Mouse (Mus musculus) heart, embryonic 10.5 days (tissue): ENCODE data around the gene Pdcd6ip. TPM values are rescaled to one million over a fixed set of nuclear protein-coding genes. Genes with fewer than 3 reads are reported as not detected.
"Not testable (repeated sequence)": the region's sequence is repeated elsewhere in the genome, so short reads cannot be mapped to it uniquely, and the experiment has no call there.

Experiments
- DNase-seq: peaks from one replicate; pipeline ENCODE4 v3.0.0-alpha.2; 2017; ENCODE audit warnings: low spot score
- H3K27ac ChIP-seq: fragments of 300-500 bp; sonication (generic); 2 replicates; pipeline ENCODE4 v1.5.1; 2016; ENCODE audit warnings: mild to moderate bottlenecking
- H3K27me3 ChIP-seq: fragments of 300-500 bp; sonication (generic); 2 replicates; pipeline ENCODE4 v1.6.1; 2016; ENCODE audit warnings: mild to moderate bottlenecking; ENCODE audit not compliant: poor library complexity, insufficient read depth, severe bottlenecking
- H3K36me3 ChIP-seq: fragments of 300-500 bp; sonication (generic); 2 replicates; pipeline ENCODE4 v1.6.1; 2016; ENCODE audit warnings: mild to moderate bottlenecking, moderate library complexity
- H3K4me1 ChIP-seq: fragments of 300-500 bp; sonication (generic); 2 replicates; pipeline ENCODE4 v1.6.1; 2016; ENCODE audit warnings: mild to moderate bottlenecking
- H3K4me3 ChIP-seq: fragments of 300-500 bp; sonication (generic); 2 replicates; pipeline ENCODE4 v1.5.1; 2016; ENCODE audit warnings: mild to moderate bottlenecking, moderate library complexity
- H3K9me3 ChIP-seq: fragments of 300-500 bp; sonication (generic); 2 replicates; pipeline ENCODE4 v1.6.1; 2016; ENCODE audit warnings: mild to moderate bottlenecking, moderate library complexity
- WGBS: fragments of 180-500 bp; shearing (Covaris S2); methylation state at CpG from one replicate; pipeline ENCODE4 v1.1.7; 2016; 5-methylcytosine and 5-hydroxymethylcytosine counted together
- polyA plus RNA-seq: library from polyadenylated mRNA; unstranded; fragments of >200 nt; fragmentation: Nextera tagmentation; extraction: Ambion mirVana; gene quantifications from 2 replicates; pipeline ENCODE4 v1.2.1, GENCODE M21; 2016

Pdcd6ip gene
- polyA plus RNA-seq, 1 experiment from 2014 or later, result 67.7 TPM

- DNase-seq, result no peak
- no peaks in the 10 kb centered on the region for H3K9me3 ChIP-seq
- H3K36me3 ChIP-seq, result peaks cover 89% of the 10 kb centered on the region
- WGBS, result 87% methylated on average over 7 of the region's 7 CpGs
- no peaks in the 10 kb centered on the region for H3K4me1 ChIP-seq
- no peaks in the 10 kb centered on the region for H3K27me3 ChIP-seq
- no peak overlapping the region for H3K4me3 ChIP-seq
- H3K27ac ChIP-seq, result no peak overlapping the region
Measured at GRCm38 (mm10) chr9:113670105-113670856, 37.8 kb downstream of the Pdcd6ip start.

- Histone ChIP-seq H3K27ac (no peak overlapping the region), H3K4me1 (no peaks in the 10 kb centered on the region), H3K9me3 (no peaks in the 10 kb centered on the region), H3K27me3 (no peaks in the 10 kb centered on the region), H3K4me3 (no peak overlapping the region), H3K36me3 (peaks cover 92% of the 10 kb centered on the region)
- DNase-seq, result no peak
- WGBS, result 81% methylated on average over 4 of the region's 4 CpGs
Measured at GRCm38 (mm10) chr9:113663476-113663875, 44.6 kb downstream of the Pdcd6ip start.

GRCm38 (mm10) chr9:113657837-113658236, 50.2 kb downstream of the Pdcd6ip start:
- no peak for DNase-seq
- Histone ChIP-seq H3K36me3 (peaks cover 95% of the 10 kb centered on the region), H3K27ac (no peak overlapping the region), H3K27me3 (no peaks in the 10 kb centered on the region), H3K4me1 (no peaks in the 10 kb centered on the region), H3K4me3 (no peak overlapping the region), H3K9me3 (no peaks in the 10 kb centered on the region)
- 92% methylated on average over 1 of the region's 1 CpGs for WGBS

DNA sequence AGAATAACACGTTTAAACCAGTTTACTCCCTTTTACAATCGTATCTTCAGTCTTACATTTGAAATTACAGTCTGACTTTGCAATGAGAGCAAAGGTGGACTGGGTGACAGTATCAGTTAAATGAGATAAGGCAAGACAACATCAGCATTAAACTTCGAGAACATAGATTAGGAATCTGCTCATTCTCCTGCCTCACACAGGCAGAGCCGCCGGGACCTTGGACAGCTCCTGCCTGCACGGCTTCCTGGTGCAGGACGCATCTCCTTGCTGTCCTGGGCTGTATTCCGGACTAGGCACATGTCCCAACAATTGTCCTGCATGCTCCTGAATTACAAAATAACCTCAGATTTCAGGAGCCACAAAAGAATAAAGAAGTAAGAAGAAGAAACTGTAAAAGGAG, 54.5 kb downstream of the Pdcd6ip start:
- no peaks in the 10 kb centered on the region for H3K4me1 ChIP-seq
- H3K9me3 ChIP-seq, result no peaks in the 10 kb centered on the region
- no peak overlapping the region for H3K27ac ChIP-seq
- no peaks in the 10 kb centered on the region for H3K27me3 ChIP-seq
- 72% methylated on average over 8 of the region's 8 CpGs for WGBS
- no peak for DNase-seq
- H3K4me3 ChIP-seq, result no peak overlapping the region
- H3K36me3 ChIP-seq, result peaks cover 60% of the 10 kb centered on the region

DNA sequence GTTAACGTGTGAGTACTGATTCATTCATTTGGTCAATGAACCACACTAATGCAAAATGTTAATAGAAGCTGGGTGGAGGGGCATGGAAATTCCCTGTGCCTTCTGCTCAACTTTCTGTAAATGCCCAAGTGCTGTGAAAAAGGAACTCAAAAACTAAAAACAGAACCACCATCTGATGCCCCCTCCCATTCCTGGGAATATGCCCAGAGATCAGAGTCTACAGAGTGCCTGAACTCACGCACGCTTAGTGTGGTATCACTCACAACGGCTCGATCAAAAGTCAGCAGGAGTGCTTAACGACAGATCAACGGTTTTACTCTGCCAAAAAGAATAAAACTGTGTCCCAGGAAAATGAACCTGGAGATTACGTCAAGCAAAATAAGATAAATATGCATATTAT, 57.3 kb downstream of the Pdcd6ip start:
- Histone ChIP-seq H3K9me3 (no peaks in the 10 kb centered on the region), H3K4me3 (no peak overlapping the region), H3K36me3 (peaks cover 35% of the 10 kb centered on the region), H3K27ac (no peak overlapping the region), H3K4me1 (no peaks in the 10 kb centered on the region), H3K27me3 (no peaks in the 10 kb centered on the region)
- no peak for DNase-seq
- WGBS, result 87% methylated on average over 8 of the region's 8 CpGs

- not testable (repeated sequence) for DNase-seq, H3K27ac ChIP-seq, H3K4me1 ChIP-seq, H3K27me3 ChIP-seq, H3K9me3 ChIP-seq, H3K4me3 ChIP-seq
- WGBS, result 78% methylated on average over 8 of the region's 8 CpGs
- H3K36me3 ChIP-seq, result peaks cover 21% of the 10 kb centered on the region
Measured at GRCm38 (mm10) chr9:113649211-113649610, 58.8 kb downstream of the Pdcd6ip start.

DNA sequence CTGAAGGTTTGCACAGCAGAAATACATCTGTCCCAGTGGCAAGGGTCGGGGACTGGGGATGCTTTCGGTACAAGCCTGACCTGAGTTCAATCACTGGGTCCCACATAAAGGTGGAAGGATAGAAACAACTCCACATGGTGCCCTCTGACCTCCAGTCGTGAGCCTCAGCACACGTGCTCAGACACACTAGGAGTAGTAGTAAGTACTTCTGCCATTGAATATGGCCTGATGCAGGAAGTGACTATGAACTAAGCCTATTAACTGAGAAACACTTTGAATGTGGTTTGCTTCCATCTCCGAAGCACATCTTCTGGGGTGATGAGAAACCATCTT, 62.3 kb downstream of the Pdcd6ip start:
- Histone ChIP-seq H3K9me3 (no peaks in the 10 kb centered on the region), H3K27me3 (no peaks in the 10 kb centered on the region), H3K27ac (no peak overlapping the region), H3K36me3 (no peaks in the 10 kb centered on the region), H3K4me3 (no peak overlapping the region), H3K4me1 (peaks cover 6% of the 10 kb centered on the region; the same call in 1 of the 2 replicates)
- WGBS, result 45% methylated on average over 5 of the region's 5 CpGs
- DNase-seq, result no peak

GRCm38 (mm10) chr9:113645153-113645836, 62.8 kb downstream of the Pdcd6ip start:
- H3K9me3 ChIP-seq, result no peaks in the 10 kb centered on the region
- H3K27me3 ChIP-seq, result no peaks in the 10 kb centered on the region
- peaks cover 6% of the 10 kb centered on the region; the same call in 1 of the 2 replicates for H3K4me1 ChIP-seq
- DNase-seq, result no peak
- WGBS, result 35% methylated on average over 8 of the region's 11 CpGs
- no peak overlapping the region for H3K27ac ChIP-seq
- no peak overlapping the region for H3K4me3 ChIP-seq
- no peaks in the 10 kb centered on the region for H3K36me3 ChIP-seq

DNA sequence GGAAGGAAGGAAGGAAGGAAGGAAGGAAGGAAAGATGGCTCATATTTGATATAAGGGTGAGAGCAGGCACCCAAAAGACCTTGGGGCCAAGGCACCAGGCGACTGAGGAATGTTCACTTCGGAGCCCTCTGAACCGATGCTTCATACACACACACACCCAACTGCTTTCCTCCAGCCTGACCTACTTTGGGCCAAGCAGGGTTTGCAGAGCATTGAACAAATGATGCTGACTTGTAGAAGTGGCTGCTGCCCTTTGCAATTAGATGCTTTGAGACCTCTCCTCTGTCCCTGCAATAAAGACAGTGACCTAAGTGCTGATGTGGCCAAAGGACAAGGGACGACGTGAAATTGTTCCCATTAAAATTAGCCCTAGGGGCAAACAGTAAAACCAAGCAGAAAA, 63.4 kb downstream of the Pdcd6ip start:
- H3K4me3 ChIP-seq, result no peak overlapping the region
- WGBS, result 66% methylated on average over 5 of the region's 5 CpGs
- DNase-seq, result no peak
- H3K36me3 ChIP-seq, result no peaks in the 10 kb centered on the region
- H3K27me3 ChIP-seq, result no peaks in the 10 kb centered on the region
- H3K9me3 ChIP-seq, result no peaks in the 10 kb centered on the region
- H3K27ac ChIP-seq, result no peak overlapping the region
- peaks cover 6% of the 10 kb centered on the region; the same call in 1 of the 2 replicates for H3K4me1 ChIP-seq

DNA sequence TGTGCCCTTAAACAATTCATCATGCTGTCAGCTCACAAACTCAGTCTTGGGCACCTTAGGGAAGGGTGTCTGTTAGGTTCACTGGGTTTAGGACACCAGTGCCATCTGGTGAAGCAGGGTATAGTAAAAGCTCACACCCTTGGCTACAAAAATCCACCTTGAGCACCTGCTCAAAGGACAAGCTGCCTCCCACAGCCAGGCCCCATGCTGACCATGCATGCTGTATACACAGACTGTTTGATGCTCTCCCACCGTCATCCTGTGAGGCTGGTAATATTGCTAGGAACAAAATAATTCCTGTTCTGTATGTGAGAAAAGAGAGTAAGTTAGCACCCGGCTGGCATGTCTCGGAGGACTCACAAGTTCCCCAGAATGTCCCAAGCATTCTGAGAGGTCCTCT, 64.0 kb downstream of the Pdcd6ip start:
- Histone ChIP-seq H3K36me3 (no peaks in the 10 kb centered on the region), H3K4me3 (no peak overlapping the region), H3K9me3 (no peaks in the 10 kb centered on the region), H3K27me3 (no peaks in the 10 kb centered on the region), H3K4me1 (peaks cover 6% of the 10 kb centered on the region; the same call in 1 of the 2 replicates), H3K27ac (no peak overlapping the region)
- DNase-seq, result no peak
- WGBS, result 89% methylated on average over 3 of the region's 3 CpGs

DNA sequence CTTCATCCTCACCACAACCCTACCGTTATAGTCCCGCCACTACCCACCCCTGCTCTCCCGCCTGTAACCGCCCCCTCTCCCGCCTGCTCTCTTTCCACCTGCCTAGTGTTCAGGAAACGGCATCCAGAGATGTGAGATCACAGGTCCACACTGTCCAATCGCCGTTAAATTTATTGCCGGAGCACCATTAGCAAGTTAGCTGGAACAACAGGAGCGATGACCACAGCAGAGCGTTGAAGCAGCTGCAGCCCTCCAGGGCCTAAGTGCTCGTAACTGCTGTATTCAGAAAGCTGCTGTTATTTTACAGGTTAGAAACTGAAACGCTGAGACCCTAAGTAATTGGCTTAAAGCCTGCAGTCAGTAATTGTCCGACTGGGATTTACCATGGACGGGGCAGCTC, 64.4 kb downstream of the Pdcd6ip start:
- peaks cover 6% of the 10 kb centered on the region; the same call in 1 of the 2 replicates for H3K4me1 ChIP-seq
- no peaks in the 10 kb centered on the region for H3K27me3 ChIP-seq
- DNase-seq, result no peak
- WGBS, result 85% methylated on average over 15 of the region's 15 CpGs
- H3K4me3 ChIP-seq, result no peak overlapping the region
- no peaks in the 10 kb centered on the region for H3K36me3 ChIP-seq
- no peak overlapping the region for H3K27ac ChIP-seq
- H3K9me3 ChIP-seq, result no peaks in the 10 kb centered on the region

DNA sequence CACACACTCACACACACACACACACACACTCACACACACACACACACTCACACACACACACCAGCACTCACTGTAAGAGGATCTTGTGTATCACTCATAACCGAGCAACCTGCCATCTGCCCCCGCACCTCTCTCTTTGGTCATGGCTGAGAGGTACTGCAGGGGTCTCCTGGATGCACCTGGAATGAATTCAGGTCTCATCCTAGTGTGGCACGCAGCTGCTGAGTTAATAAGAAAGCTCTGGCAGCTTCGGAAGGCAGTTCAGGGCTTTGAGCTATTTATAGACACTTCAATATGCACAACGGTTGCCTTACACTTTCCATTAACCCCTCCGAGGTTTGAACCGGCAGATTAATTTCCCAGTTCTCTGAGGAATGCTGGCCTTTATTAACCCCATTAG, 73.1 kb downstream of the Pdcd6ip start:
- WGBS, result 44% methylated on average over 7 of the region's 7 CpGs
- Histone ChIP-seq H3K27me3 (no peaks in the 10 kb centered on the region), H3K4me1 (peaks cover 9% of the 10 kb centered on the region; the same call in 1 of the 2 replicates), H3K9me3 (no peaks in the 10 kb centered on the region), H3K36me3 (no peaks in the 10 kb centered on the region), H3K27ac (no peak overlapping the region), H3K4me3 (no peak overlapping the region)
- DNase-seq, result no peak

GRCm38 (mm10) chr9:113633168-113633744, 74.8 kb downstream of the Pdcd6ip start:
- DNase-seq, result no peak
- no peaks in the 10 kb centered on the region for H3K9me3 ChIP-seq
- WGBS, result 53% methylated on average over 8 of the region's 8 CpGs

More at GRCm38 (mm10) chr9:113633168-113633744, 74.8 kb downstream of the Pdcd6ip start:
- H3K4me3 ChIP-seq, result no peak overlapping the region
- peaks cover 9% of the 10 kb centered on the region; the same call in 1 of the 2 replicates for H3K4me1 ChIP-seq
- H3K27ac ChIP-seq, result no peak overlapping the region
- no peaks in the 10 kb centered on the region for H3K36me3 ChIP-seq
- no peaks in the 10 kb centered on the region for H3K27me3 ChIP-seq
